Mouse (Mus musculus) ovary, postnatal 36 days (tissue): Measurements from ENCODE around the gene Cap1.
A peak's percentile ranks its signal among the peaks of the same experiment; 100 is the strongest.

ENCODE experiments used
- DNase-seq: peaks from one replicate; pipeline ENCODE4 v3.0.0; 2022; ENCODE audit warnings: low spot score, mixed read lengths

The Cap1 gene

DNA sequence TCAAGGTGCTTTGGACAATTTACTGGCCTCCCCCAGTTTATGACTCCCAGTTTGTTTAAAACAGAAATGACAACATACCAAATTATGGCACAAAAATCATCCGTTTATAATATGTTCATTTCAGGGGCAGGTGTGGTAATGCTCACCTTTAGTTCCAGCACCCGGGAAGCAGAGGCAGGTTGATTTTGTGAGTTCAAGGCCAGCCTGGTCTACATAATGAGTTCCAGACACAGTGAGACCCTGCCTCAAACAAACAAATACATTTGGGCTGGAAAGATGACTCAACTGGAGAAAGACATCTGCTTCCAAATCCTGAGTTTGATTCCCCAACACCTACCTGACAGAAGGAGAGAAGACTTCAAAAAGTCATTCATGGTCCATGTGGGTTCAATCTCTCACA is 1.5 kb upstream of the Cap1 start:
- DNase-seq, result no peak

DNA sequence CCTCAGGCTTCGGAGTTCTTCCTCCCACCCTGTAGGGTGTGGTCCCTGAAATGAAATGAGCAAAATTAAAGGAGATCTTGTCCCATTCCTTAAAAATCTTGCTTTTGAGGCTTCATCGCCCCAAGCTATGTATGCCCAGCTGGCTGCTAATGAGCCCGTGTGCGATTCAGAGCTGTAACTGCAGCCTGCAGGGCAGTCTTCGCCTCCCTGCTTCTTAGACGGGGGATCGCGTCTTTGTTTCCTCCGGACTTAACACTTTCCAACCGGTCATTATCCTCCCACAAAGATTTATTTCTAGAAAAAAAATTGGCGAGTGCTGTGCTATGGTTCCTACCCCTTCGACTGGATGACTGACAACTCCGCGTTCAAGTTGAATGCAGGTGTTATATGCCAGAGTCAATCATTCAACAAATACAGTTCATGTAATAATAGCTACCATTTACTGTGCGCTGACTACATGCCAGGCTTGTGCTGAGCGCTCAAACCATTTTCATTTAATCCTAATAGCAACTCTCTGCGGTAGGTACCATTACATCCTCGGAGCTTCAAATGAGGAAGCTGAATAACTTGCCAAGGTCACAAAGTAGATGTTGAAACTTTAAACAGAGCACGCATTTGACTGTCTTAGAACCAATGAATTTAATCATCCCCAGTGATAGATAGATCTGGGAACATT is 861 bp upstream of the Cap1 start:
- no peak for DNase-seq

DNA sequence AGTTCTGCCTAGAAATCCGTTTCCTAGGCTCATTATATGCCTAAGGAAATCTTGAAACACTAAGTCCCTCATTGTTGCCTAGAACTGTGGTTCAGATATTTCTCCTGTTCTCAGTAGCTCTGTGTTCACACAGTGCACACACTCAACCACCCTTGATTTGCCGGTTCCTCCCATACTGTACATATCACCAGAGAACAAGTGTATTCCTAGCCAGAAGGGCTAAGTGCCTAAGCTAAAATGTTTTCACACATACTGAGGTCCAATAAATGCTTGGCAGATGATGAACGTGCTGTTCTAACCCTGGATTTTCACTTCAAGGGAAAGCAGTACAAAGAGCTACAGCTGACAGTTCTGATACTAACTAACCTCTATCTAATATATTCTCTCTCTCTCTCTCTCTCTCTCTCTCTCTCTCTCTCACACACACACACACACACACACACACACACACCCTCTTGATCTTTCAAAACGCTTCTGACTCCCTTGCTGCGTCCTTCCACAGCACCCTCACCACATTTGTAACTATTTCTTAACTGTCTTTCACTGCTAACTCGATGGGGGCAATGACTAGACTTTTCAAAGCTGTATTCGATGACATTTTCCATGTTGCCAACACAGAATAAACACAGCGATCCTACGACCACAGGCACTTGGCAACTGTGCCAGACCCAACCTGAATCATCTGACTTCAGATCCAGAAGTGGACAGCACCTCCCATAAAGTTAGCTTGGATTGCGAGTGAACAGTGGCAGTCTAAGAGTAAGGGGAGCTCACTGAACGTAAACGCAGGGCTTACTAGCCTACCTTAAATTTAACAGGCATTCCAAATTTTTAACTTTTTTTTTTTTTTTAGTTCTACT is 1.1 kb downstream of the Cap1 start:
- DNase-seq, result no peak

DNA sequence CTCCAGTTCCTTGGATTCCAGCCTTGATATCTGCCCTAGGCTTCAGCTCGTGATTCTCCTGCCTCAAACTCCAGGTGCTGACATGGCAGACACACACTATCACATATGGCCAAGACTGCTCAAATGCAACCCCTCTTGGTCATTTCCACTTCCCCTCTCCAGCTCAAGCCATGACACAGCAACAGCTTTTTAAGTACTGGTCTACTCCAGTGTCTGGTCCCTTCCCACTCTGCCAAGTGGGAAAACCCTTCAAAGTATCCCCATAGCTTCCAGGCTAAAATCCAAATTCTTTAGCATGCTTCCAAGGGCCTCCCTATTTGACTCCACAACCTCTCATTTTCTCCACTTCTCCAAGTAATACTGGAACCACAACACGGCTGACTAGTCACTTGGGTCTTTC is 1.8 kb downstream of the Cap1 start:
- no peak for DNase-seq

DNA sequence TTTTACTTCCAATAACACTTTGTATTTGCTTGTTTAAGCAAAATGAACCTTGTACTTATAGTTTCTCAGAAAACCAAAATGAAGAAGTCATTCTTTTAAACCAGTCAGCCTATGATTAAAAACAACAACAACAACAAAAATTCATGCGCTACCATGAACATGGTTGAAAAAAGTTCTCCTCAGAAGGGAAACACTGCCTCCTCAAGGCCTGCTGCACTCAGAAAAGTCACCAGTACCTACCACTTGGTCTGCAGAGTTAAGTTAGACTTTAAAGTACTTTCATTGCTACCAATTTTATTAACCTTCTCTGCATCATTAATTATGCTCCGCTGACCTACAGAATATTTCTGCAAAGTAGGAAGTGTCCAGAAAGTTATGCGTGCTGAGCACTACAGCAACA is 2.6 kb downstream of the Cap1 start:
- no peak for DNase-seq

DNA sequence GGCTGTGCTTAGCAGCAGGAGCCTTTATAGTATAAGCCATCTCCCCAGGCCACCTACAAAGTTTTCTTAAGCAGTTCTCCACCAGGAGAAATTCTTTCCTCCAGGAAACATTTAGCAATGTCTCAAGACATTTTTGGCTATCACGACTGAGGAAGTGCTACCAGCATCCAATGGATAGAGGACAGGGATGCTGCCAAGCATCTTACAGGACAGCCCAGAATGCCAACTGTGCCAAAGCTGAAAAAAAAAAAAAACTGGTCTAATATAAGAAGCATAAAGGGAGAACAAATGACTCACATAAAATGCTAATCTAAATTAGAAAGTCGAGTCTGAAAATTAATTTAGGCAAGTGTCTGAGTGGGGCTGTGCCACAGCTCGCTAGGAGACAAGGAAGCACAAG is 3.3 kb downstream of the Cap1 start:
- no peak for DNase-seq

DNA sequence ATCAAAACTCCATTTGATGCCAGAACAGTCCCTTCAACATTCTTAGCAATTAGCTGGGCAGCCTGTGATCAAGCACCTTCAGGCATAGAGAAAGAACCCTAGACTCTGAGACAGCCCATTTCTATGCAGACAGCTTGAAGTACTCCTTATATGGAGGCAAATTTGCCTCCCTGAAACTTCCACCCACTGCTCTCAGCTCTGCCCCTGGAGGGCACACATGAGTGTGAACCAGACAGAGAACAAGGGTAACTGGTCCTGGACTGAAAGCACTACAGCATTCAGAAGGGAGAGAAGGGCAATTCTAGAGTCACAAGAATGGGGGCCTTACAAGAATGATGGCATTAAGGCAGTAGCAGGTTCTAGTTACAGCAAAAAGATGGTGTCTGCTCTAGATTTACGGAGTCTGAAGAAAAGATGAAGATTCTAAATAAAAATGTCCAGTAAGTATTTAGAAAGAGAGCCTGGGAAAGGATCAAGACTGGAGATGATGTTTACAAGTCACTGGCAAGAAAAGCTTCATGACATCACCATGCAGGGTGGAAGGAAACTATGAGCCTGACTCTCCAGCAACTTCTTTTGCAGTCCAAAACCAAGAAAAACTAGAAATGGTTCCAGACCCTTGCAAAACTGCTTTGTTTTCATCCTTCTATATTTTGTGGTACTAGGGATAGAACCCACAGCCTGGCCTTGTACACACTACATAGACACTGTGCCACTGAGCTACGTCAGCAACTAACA is 7.4 kb downstream of the Cap1 start:
- DNase-seq, result no peak

DNA sequence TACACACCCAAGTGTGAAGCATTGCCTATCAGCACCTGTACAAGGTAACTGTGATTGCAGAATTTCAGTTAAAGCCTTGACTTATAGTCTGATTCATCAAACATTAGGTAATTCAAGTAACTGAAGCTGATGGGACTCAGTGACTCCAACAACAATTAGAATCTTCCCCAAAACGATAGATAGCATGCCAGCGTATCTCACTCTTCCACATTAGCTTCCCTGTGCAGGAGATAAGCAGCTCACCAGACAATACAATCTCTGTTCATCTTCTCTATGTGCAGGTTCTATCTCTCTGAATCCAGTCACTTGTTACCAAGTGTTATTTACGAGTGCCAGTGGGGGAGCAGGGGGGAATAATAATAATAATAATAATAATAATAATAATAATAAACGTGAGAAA is 12.3 kb downstream of the Cap1 start:
- no peak for DNase-seq

DNA sequence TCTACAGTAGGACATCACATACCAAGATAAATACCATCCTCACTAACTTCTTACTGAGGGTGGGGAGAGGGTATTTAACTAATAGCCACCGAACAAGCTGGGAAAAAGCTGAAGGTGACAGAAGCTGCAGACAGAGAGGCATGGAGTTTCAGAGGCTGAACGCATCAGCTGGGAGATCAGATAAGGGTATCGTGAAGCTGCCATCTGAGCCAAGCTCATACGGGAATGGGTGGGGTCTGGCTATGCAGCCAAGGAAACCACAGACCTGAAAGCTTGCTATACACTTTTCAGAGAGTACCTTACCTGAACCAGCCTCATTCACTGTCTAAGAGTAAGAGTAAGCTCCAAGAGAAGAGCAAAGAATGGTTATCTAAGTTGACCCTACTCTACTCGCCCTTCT is 12.9 kb downstream of the Cap1 start:
- DNase-seq, result no peak

DNA sequence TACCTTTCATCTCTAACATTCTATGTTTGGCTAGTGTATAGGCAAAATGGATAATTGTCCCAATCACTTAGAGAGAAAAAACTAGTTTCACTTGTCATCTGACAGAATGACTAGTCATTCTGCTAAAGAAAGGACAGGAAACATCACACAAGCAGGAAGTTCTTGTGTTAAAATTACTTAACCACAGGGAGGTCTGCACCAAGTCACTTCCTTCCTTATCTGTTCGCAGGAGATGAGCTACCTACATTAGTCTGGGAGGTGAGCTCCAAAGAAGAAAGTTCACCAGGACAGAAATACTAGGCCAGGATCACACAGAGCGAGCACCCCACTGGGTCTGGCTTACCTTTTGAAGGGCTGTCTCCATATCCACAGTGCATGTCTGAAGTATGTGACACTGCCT is 13.9 kb downstream of the Cap1 start:
- no peak for DNase-seq

DNA sequence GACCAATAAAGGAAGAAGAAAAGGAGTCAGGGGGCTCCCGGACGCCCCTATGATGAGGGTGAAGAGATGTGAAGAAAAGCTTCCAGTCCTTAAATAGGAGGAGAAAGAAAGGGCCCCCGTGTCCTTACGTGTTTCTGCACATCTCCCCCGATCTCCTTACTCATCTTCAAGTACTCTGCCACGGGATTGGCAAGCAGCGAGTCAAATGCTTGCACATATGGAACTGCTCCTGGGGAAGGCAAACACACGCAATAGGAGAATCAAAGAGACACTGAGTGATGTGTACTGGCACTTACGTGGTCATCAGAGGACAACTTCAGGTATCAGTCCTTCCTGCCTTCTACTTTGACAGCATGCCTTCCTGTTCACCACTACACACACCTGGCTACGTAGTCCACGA is 14.6 kb downstream of the Cap1 start:
- no peak for DNase-seq

DNA sequence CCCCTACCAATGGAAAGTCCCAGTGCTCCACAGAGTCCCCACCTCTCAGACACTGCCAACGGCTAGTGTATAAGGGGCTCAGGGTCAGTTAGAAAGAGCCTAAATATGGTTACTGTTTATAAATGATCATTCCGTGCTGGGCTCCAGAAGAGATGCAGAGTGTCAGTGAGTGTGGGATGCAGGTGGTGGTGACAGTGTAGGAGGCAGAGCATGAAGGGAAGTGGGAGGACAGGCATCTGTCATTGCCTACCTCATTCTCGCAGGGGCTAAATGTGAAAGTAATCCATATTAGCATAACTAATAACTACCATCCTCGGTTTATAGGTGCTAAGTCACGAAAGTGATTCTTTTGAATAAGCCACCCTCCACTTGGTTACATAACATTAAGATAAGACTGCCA is 15.1 kb downstream of the Cap1 start:
- DNase-seq, result no peak

DNA sequence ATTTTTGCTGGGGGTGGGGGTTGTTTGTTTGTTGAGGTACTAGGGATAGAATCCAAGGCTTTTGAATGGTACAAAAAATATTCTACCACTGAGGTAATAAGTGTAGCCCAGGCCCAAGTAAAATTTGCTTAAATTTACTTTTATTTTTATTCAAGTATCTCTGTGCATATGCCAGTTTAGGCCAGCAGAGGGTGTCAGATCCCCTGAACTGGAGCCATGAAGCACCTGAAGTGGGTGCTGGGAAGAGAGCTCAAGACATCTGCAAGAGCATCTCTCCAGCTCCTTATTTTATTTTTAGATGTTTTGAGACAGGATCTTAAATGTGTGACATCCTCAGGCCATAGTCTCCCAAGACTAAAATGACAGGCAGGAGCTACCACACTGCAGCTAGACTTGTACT is 15.8 kb downstream of the Cap1 start:
- DNase-seq, result no peak

DNA sequence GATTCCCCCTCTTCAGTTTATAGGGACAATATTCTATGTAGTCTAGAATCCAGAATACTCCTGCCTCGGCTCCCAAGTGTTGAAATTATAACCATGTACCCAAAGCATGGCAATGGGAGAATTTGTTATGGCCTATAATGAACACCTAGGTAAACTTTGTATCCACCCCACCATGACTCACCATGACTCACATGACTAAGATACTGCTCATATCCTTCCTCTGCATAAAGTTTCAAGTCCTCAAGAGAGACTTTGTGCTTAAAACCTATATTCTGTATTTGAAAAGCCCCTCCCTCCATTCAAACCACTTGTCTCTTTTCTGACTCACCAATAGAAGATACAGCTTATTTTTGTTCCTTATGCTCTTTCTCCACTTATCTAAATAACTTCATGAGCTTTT is 17.8 kb downstream of the Cap1 start:
- no peak for DNase-seq

DNA sequence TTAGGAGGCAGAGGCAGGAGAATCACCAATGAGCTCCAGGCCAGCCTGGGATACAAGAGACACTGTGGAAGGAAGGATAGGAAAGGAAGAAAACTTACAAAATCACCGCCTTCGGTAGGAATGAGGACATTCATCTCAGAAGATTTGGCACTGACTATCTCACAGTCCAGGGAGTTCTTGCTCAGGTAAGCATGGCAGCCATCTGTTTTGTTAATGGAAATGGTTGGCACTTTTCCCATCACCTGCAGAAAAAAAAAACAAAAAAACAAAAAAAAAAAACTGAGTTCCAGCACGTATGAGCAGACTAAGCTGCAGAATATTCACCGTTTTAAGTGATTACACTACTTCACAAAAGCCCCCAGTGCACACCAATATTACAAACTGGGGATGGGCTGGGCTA is 24.0 kb downstream of the Cap1 start:
- DNase-seq, result no peak

DNA sequence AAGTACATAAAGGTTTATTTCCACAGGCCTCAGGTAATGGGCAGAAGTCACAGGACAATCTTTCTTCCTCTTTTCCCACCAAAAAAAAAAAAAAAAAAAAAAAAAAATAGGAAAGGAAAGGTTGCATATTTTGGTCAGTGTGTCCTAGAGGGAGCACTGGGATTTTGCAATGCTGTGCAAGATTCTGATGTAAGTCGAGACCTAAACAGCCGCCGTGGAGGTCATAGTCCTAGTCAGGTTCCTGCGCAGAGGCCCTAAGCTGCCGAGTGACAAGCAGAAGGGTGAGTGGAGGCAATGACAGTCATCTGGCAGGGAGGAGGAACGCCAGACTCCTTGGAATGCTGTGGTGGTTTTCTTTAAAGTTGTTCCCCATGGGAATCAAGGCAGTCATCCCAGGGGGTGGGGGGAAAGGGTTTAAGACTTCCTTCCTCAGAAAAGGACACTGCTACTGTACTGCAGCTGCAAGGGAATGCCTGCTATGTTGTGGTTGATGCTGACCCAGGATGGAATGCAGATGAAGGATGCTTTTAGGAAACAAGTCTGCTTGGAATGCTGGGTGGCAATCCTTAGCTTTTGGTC is 26.7 kb downstream of the Cap1 start:
- no peak for DNase-seq

DNA sequence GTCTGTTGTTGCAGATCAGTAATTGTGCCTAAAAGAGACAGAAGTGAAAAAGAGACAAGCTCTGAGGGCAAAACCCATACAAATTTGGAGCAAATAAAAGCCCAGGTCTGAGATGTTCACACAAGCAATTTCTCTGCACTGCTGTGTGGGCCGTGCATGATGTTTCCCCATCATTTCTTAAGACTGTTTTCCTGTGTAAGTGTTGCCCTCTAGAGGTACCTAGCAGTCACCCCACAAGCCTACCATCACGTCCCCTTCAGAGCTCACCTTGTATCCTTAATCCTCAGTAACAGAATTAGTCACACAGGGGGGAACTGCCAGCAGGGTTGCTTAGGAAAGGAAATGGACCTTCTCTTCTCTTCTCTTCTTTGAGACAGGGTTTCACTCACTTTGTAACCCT is 27.9 kb downstream of the Cap1 start:
- DNase-seq, result no peak

DNA sequence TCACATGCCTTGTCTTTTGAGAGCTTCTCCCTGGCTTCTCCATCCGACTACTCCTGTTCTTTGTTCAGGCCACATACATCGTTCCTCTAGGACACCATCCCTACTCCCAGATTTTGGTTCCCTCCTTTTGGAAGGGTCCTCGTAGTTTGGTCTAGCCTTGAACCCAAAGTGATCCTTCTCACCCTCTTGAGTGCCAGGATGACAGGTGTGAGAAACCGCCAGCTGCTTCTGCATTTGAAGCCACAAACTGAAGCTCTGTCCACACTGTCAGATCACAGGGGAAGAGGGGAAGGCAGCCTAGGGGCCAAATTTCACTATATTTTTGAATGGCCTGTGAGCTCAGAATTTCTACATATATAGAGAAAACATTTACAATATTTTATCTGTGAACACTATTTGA is 31.1 kb downstream of the Cap1 start:
- no peak for DNase-seq

DNA sequence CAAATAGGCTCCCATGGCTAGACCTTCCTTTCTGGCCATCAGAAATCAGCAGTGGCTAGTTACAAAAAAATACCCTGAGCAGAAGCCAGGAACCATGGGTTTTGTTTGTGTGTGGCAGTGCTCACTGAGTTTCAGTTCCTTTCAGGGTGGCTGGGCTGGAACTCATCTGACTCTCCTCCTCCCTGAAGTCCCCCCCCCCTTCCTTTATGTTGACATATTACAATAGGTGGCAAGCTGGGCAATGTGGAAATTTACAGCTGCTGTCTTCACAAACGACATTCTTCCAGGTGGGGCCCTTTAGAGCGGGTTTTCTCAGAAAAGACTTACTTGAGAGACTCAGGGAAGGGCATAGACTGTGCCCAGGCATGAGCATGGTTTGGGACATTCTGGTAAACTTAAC is 32.2 kb downstream of the Cap1 start:
- DNase-seq, result no peak

DNA sequence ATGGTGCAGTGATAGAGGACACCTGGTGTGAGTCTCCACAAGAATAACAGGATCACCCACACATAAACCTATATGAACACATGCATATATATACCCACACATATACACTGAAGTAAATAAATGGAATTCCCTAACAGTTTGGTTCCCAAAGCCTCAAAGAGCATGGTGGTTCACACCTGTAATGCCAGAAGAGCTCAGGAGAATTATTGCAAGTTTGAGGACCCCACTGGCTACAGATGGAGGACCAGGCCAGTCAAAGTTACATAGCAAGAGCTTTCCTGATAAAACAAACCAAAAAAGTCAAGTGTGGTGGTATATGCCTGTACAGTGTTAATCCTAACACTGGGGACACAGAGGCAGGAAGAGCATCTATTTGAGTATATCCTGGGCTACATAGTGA is 34.3 kb downstream of the Cap1 start:
- no peak for DNase-seq

DNA sequence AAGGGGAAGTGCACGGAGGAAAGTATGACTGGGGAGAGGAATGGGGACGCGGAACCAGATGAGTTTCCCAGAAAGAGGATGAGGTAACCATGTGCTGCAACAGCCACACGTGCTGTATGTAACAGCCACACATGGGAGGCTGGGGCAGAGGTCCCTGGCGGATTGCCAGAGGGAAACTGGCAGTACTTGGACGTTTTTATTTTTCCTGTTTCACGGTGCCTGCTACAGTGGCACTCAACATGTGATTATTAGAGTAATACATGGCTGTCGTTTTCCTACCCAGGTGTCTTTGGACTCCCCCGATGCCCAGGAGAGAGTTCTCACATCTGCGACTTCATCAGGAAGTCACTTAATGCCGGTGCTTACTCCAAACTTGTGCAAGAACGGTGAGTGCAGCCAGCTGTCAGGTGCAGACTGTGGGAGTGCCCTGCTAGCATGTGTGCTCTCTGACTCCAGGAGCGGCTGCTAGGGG is 37.7 kb downstream of the Cap1 start:
- peak; percentile 20 for DNase-seq

DNA sequence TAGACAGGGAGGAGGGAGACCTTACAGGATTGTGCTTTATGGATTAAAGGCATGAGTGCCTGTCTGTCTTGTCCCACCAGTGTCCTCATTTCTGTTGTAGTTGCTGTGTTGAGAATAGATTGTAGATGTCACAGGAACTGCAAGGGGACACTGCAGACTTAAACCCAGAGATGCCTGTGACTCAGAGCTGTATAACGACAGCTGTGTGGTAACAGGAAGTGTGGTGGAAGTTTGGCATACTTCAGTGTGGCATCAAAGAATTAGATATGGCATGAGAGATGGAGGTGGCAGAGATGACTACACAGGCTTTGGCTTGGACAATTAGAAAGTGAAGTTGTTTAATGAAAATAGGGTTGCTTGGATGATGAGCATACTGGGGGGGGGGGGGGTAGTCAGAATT is 47.4 kb downstream of the Cap1 start:
- DNase-seq, result no peak

DNA sequence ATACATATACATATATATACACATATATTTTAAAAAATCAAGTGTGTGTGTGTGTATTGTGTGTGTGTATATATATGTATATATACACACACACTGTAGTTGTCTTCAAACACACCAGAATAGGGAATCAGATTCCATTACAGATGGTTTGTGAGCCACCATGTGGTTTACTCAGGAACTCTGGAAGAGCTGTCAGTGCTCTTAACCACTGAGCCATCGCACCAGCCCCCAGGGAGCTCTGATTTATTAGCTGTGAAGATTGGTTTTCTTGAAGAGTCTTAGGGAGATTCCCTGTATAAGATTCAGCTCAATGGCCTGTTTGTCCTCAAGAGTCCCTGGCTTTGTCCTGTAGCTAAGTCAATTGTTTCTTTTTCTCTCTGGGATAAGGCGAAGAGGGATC is 47.9 kb downstream of the Cap1 start:
- DNase-seq, result no peak
